Mouse (Mus musculus) MEL (cell line): ENCODE measurements at regions not wholly inside any gene's neighbourhood (a gene's known extent, or its start where the extent isn't known, plus 50 kb on each side); places are given as distances from the start of the nearest gene placed in this dataset.

Experiments used
- DNase-seq: peaks from one replicate; pipeline ENCODE4 v3.0.0; 2011; ENCODE audit warnings: low read depth, low spot score
- H3K27ac ChIP-seq: 2 replicates; pipeline ENCODE4 v1.5.1; 2012; ENCODE audit warnings: low read depth, mild to moderate bottlenecking, control low read depth, low read length, moderate library complexity; ENCODE audit not compliant: control insufficient read depth
- H3K27me3 ChIP-seq, 2 experiments: fragments of 150-350 bp in 1 of 2; sonication (generic) in 1 of 2; 2 replicates each; pipeline ENCODE4 v1.6.1; 2012; ENCODE audit warnings: low read length in 2 of 2, mild to moderate bottlenecking in 2 of 2, improper control_type of control experiment in 1 of 2, moderate library complexity in 1 of 2; ENCODE audit not compliant: insufficient read depth in 2 of 2, control insufficient read depth in 1 of 2
- H3K36me3 ChIP-seq, 2 experiments: 2 replicates each; pipeline ENCODE4 v1.6.1; 2012 to 2014; ENCODE audit warnings: low read length in 2 of 2, improper control_type of control experiment in 1 of 2, inconsistent platforms in 1 of 2, mild to moderate bottlenecking in 1 of 2; ENCODE audit not compliant: insufficient read depth in 2 of 2, control insufficient read depth in 1 of 2
- H3K4me1 ChIP-seq, 2 experiments: fragments of 150-350 bp in 1 of 2; sonication (generic) in 1 of 2; 2 replicates each; pipeline ENCODE4 v1.6.1; 2012; ENCODE audit warnings: low read length in 2 of 2, improper control_type of control experiment in 1 of 2, mild to moderate bottlenecking in 1 of 2; ENCODE audit not compliant: insufficient read depth in 2 of 2, control insufficient read depth in 1 of 2
- H3K4me3 ChIP-seq, 2 experiments: fragments of 150-350 bp in 1 of 2; sonication (generic) in 1 of 2; 2 replicates each; pipeline ENCODE4 v1.5.1; 2012; ENCODE audit warnings: low read depth in 2 of 2, low read length in 2 of 2, mild to moderate bottlenecking in 2 of 2, moderate library complexity in 2 of 2, control low read depth in 1 of 2, improper control_type of control experiment in 1 of 2; ENCODE audit not compliant: control insufficient read depth in 1 of 2, insufficient read depth in 1 of 2
- H3K79me2 ChIP-seq: 2 replicates; pipeline ENCODE4 v1.6.1; 2012; ENCODE audit warnings: mild to moderate bottlenecking, low read length, moderate library complexity; ENCODE audit not compliant: control insufficient read depth, poor library complexity, insufficient read depth
- H3K9ac ChIP-seq: 2 replicates; pipeline ENCODE4 v1.6.1; 2012; ENCODE audit warnings: low read depth, mild to moderate bottlenecking, control low read depth, low read length, moderate library complexity; ENCODE audit not compliant: control insufficient read depth, poor library complexity, severe bottlenecking
- H3K9me3 ChIP-seq: fragments of 150-350 bp; sonication (generic); replicated peaks from 2 replicates; pipeline ENCODE4 v1.6.1; 2012; ENCODE audit warnings: mild to moderate bottlenecking, low read length, improper control_type of control experiment, moderate library complexity; ENCODE audit not compliant: insufficient read depth
- BHLHE40 ChIP-seq: IDR thresholded peaks from 2 replicates; pipeline ENCODE4 v1.6.1; 2012; ENCODE audit warnings: low read depth, mild to moderate bottlenecking, inconsistent platforms, low read length, improper control_type of control experiment, borderline replicate concordance
- E2F4 ChIP-seq: IDR thresholded peaks from 2 replicates; pipeline ENCODE4 v1.6.1; 2011; ENCODE audit warnings: low read depth, low read length, improper control_type of control experiment, borderline replicate concordance
- ETS1 ChIP-seq: IDR thresholded peaks from 2 replicates; pipeline ENCODE4 v1.6.1; 2012; ENCODE audit warnings: low read depth, mild to moderate bottlenecking, inconsistent platforms, low read length, improper control_type of control experiment, moderate library complexity
- GABPA ChIP-seq: IDR thresholded peaks from 2 replicates; pipeline ENCODE4 v1.6.1; 2012; ENCODE audit warnings: low read depth, mild to moderate bottlenecking, inconsistent platforms, low read length, improper control_type of control experiment, moderate library complexity
- GATA1 ChIP-seq: IDR thresholded peaks from 2 replicates; pipeline ENCODE4 v1.6.1; 2011; ENCODE audit warnings: low read depth, low read length, improper control_type of control experiment
- HCFC1 ChIP-seq: IDR thresholded peaks from 2 replicates; pipeline ENCODE4 v1.6.1; 2012; ENCODE audit warnings: low read depth, mild to moderate bottlenecking, inconsistent platforms, low read length, improper control_type of control experiment, moderate library complexity
- MAFK ChIP-seq: IDR thresholded peaks from 2 replicates; pipeline ENCODE4 v1.6.1; 2011; ENCODE audit warnings: low read depth, mild to moderate bottlenecking, low read length, improper control_type of control experiment, borderline replicate concordance
- MAX ChIP-seq: IDR thresholded peaks from 2 replicates; pipeline ENCODE4 v1.6.1; 2011; ENCODE audit warnings: low read length, improper control_type of control experiment
- MEF2A ChIP-seq: IDR thresholded peaks from 2 replicates; pipeline ENCODE4 v1.6.1; 2014; ENCODE audit warnings: low read depth, mild to moderate bottlenecking, inconsistent platforms, low read length, improper control_type of control experiment; ENCODE audit not compliant: poor library complexity, insufficient replicate concordance, severe bottlenecking; ENCODE audit errors: extremely low read depth
- MYB ChIP-seq: IDR thresholded peaks from 2 replicates; pipeline ENCODE4 v1.6.1; 2011; ENCODE audit warnings: mild to moderate bottlenecking, low read depth, low read length, improper control_type of control experiment
- MYC ChIP-seq: IDR thresholded peaks from 2 replicates; pipeline ENCODE4 v1.6.1; 2011; ENCODE audit warnings: low read depth, mild to moderate bottlenecking, low read length, improper control_type of control experiment, moderate library complexity
- NELFE ChIP-seq: IDR thresholded peaks from 2 replicates; pipeline ENCODE4 v1.6.1; 2011; ENCODE audit warnings: low read depth, low read length, improper control_type of control experiment
- NRF1 ChIP-seq: IDR thresholded peaks from 2 replicates; pipeline ENCODE4 v1.6.1; 2014; ENCODE audit warnings: low read depth, mild to moderate bottlenecking, inconsistent platforms, low read length, improper control_type of control experiment, moderate library complexity; ENCODE audit not compliant: poor library complexity, insufficient read depth, severe bottlenecking
- POLR2AphosphoS5 ChIP-seq: IDR thresholded peaks from 2 replicates; pipeline ENCODE4 v1.6.1; 2012; ENCODE audit warnings: low read depth, borderline replicate concordance, mild to moderate bottlenecking, inconsistent platforms, low read length, moderate library complexity, mixed read lengths
- RCOR1 ChIP-seq: IDR thresholded peaks from 2 replicates; pipeline ENCODE4 v1.6.1; 2012; ENCODE audit warnings: low read depth, mild to moderate bottlenecking, inconsistent platforms, low read length, improper control_type of control experiment
- SIN3A ChIP-seq: IDR thresholded peaks from 2 replicates; pipeline ENCODE4 v1.6.1; 2012; ENCODE audit warnings: low read length, improper control_type of control experiment, inconsistent platforms
- SMC3 ChIP-seq: IDR thresholded peaks from 2 replicates; pipeline ENCODE4 v1.6.1; 2011; ENCODE audit warnings: low read depth, low read length, improper control_type of control experiment
- TAL1 ChIP-seq: IDR thresholded peaks from 2 replicates; pipeline ENCODE4 v1.6.1; 2012; ENCODE audit warnings: mild to moderate bottlenecking, inconsistent platforms, low read length, moderate library complexity, mixed read lengths
- TBP ChIP-seq: IDR thresholded peaks from 2 replicates; pipeline ENCODE4 v1.8.0; 2011; ENCODE audit warnings: low read depth, low read length, improper control_type of control experiment
- UBTF ChIP-seq: IDR thresholded peaks from 2 replicates; pipeline ENCODE4 v1.6.1; 2012; ENCODE audit warnings: low read depth, mild to moderate bottlenecking, inconsistent platforms, low read length, improper control_type of control experiment, moderate library complexity, borderline replicate concordance; ENCODE audit not compliant: insufficient read depth
- ZKSCAN1 ChIP-seq: IDR thresholded peaks from 2 replicates; pipeline ENCODE4 v1.6.1; 2012; ENCODE audit warnings: low read depth, mild to moderate bottlenecking, inconsistent platforms, low read length, improper control_type of control experiment, moderate library complexity

GRCm38 (mm10) chr4:73518742-73519384 is 88.8 kb upstream of the Gm11238 start:
- Histone ChIP-seq H3K4me1 (no peaks in the 10 kb centered on the region), H3K27me3 (no peaks in the 10 kb centered on the region), H3K79me2 (no peaks in the 10 kb centered on the region), H3K9ac (no peak overlapping the region), H3K36me3 (no peaks in the 10 kb centered on the region), H3K27ac (no peak overlapping the region), H3K9me3 (no peaks in the 10 kb centered on the region), H3K4me3 (no peak overlapping the region)
- no peak for TF ChIP-seq MAX
- TF ChIP-seq MYC, result no peak
- TF ChIP-seq MYB, result no peak
- no peak for TF ChIP-seq UBTF
- TF ChIP-seq ETS1, result no peak
- no peak for TF ChIP-seq E2F4
- TF ChIP-seq ZKSCAN1, result no peak
- TF ChIP-seq MAFK, result no peak
- TF ChIP-seq MEF2A, result no peak
- no peak for TF ChIP-seq RCOR1
- TF ChIP-seq BHLHE40, result no peak
- DNase-seq, result no peak

DNA sequence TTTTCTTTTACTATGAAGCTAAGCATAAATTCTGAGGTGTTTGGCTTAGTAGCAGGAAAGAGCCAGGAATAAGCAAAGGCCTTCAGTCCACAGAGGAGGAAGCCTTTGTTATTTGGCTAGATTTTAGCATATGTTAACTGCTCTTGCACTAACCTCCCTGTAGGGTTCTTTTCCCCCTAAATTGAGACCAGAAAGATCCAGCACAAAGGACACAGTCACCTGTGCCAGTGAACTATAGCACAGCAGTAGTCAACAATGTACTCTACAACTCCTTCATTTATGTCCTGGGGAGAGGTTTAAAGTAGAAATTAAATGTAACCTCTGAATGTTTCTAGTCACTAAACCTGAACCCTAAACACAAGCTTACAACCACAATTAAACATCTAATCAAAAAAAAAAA is 90.1 kb upstream of the Gm11238 start:
- Histone ChIP-seq H3K4me3 (no peak overlapping the region), H3K36me3 (no peaks in the 10 kb centered on the region)
- TF ChIP-seq POLR2AphosphoS5 (no peak), SIN3A (no peak), SMC3 (no peak), NRF1 (no peak), GABPA (no peak), MYB (no peak), NELFE (no peak), TBP (no peak), ZKSCAN1 (no peak), HCFC1 (no peak), GATA1 (no peak), MYC (no peak), MAX (no peak), ETS1 (no peak), TAL1 (no peak)
- TF ChIP-seq, all 39 proteins: peak for 0
- Histone ChIP-seq H3K27me3 (no peaks in the 10 kb centered on the region), H3K4me1 (no peaks in the 10 kb centered on the region), H3K27ac (no peak overlapping the region), H3K9ac (no peak overlapping the region), H3K9me3 (no peaks in the 10 kb centered on the region), H3K79me2 (no peaks in the 10 kb centered on the region)
- no peak for DNase-seq
